Mouse (Mus musculus) lung, embryonic 14.5 days (tissue): ENCODE measurements at regions not wholly inside any gene's neighbourhood (a gene's known extent, or its start where the extent isn't known, plus 50 kb on each side); places are given as distances from the start of the nearest gene placed in this dataset.

Experiments
- ATAC-seq: fragments of 200-750 bp; cut with Nextera tagmentation; 2 replicates; pipeline ENCODE4 v1.8.0; 2017; ENCODE audit warnings: mild to moderate bottlenecking, moderate TSS enrichment, moderate library complexity; ENCODE audit not compliant: insufficient read depth
- DNase-seq: peaks from one replicate; pipeline ENCODE4 v3.0.0-alpha.2; 2015
- H3K27ac ChIP-seq: fragments of 300-500 bp; sonication (generic); 2 replicates; pipeline ENCODE4 v1.5.1; 2014; ENCODE audit warnings: low read depth, mild to moderate bottlenecking, moderate library complexity
- H3K27me3 ChIP-seq: fragments of 300-500 bp; sonication (generic); 2 replicates; pipeline ENCODE4 v1.6.1; 2014; ENCODE audit warnings: low read length, control low read depth; ENCODE audit not compliant: insufficient read depth
- H3K36me3 ChIP-seq: fragments of 300-500 bp; sonication (generic); 2 replicates; pipeline ENCODE4 v1.6.1; 2014; ENCODE audit warnings: control low read depth; ENCODE audit not compliant: insufficient read depth
- H3K4me1 ChIP-seq: fragments of 300-500 bp; sonication (generic); 2 replicates; pipeline ENCODE4 v1.6.1; 2014; ENCODE audit warnings: antibody characterized with exemption, control low read depth; ENCODE audit not compliant: insufficient read depth
- H3K4me2 ChIP-seq: fragments of 300-500 bp; sonication (generic); 2 replicates; pipeline ENCODE4 v1.6.1; 2014; ENCODE audit warnings: mild to moderate bottlenecking
- H3K4me3 ChIP-seq: fragments of 300-500 bp; sonication (generic); 2 replicates; pipeline ENCODE4 v1.5.1; 2014; ENCODE audit warnings: low read depth, low read length
- H3K9ac ChIP-seq: fragments of 300-500 bp; sonication (generic); 2 replicates; pipeline ENCODE4 v1.6.1; 2014
- H3K9me3 ChIP-seq: fragments of 300-500 bp; sonication (generic); 2 replicates; pipeline ENCODE4 v1.6.1; 2016; ENCODE audit warnings: low read depth, low read length, control low read depth
- CTCF ChIP-seq: IDR thresholded peaks from 2 replicates; pipeline ENCODE4 v1.5.1; 2016; ENCODE audit warnings: antibody characterized with exemption, low read depth
- WGBS: fragments of 180-500 bp; shearing (Covaris S2); extraction: QIAGEN DNeasy Blood & Tissue Kit; methylation state at CpG from one replicate; pipeline ENCODE4 v1.1.7; 2014; 5-methylcytosine and 5-hydroxymethylcytosine counted together

GRCm38 (mm10) chr12:26244701-26245100 lies 170.4 kb downstream of the Rnf144a start:
- WGBS: 91% methylated on average over 6 of the region's 6 CpGs
- Histone ChIP-seq H3K27ac (no peak overlapping the region), H3K9me3 (no peaks in the 10 kb centered on the region), H3K36me3 (no peaks in the 10 kb centered on the region), H3K27me3 (no peaks in the 10 kb centered on the region), H3K4me1 (no peaks in the 10 kb centered on the region), H3K4me2 (no peak overlapping the region), H3K4me3 (no peak overlapping the region), H3K9ac (no peak overlapping the region)
- TF ChIP-seq CTCF: no peak
- no peak for DNase-seq
- ATAC-seq: no peak

- no peak overlapping the region for H3K27ac ChIP-seq
- no peak overlapping the region for H3K4me3 ChIP-seq
- H3K4me2 ChIP-seq: no peak overlapping the region
- ATAC-seq: no peak
- no peaks in the 10 kb centered on the region for H3K36me3 ChIP-seq
- TF ChIP-seq CTCF: no peak
- 89% methylated on average over 15 of the region's 15 CpGs for WGBS
- no peaks in the 10 kb centered on the region for H3K9me3 ChIP-seq
- H3K27me3 ChIP-seq: no peaks in the 10 kb centered on the region
- no peaks in the 10 kb centered on the region for H3K4me1 ChIP-seq
- DNase-seq: no peak
- no peak overlapping the region for H3K9ac ChIP-seq
Measured at GRCm38 (mm10) chr12:26227557-26228020, 187.5 kb downstream of the Rnf144a start.

GRCm38 (mm10) chr12:26226363-26226762 lies 188.7 kb downstream of the Rnf144a start:
- no peak overlapping the region for H3K27ac ChIP-seq
- no peaks in the 10 kb centered on the region for H3K36me3 ChIP-seq
- H3K9me3 ChIP-seq: no peaks in the 10 kb centered on the region
- no peak overlapping the region for H3K9ac ChIP-seq
- H3K4me3 ChIP-seq: no peak overlapping the region
- 8% methylated on average over 2 of the region's 2 CpGs for WGBS
- no peaks in the 10 kb centered on the region for H3K4me1 ChIP-seq
- ATAC-seq (no peak), DNase-seq (peak; percentile 80)
- no peaks in the 10 kb centered on the region for H3K27me3 ChIP-seq
- H3K4me2 ChIP-seq: no peak overlapping the region
- peak; percentile 73 for TF ChIP-seq CTCF

- Histone ChIP-seq H3K9ac (no peak overlapping the region), H3K27ac (no peak overlapping the region), H3K4me1 (no peaks in the 10 kb centered on the region), H3K36me3 (no peaks in the 10 kb centered on the region), H3K4me2 (no peak overlapping the region), H3K4me3 (no peak overlapping the region), H3K9me3 (no peaks in the 10 kb centered on the region), H3K27me3 (no peaks in the 10 kb centered on the region)
- DNase-seq (no peak), ATAC-seq (no peak)
- TF ChIP-seq CTCF: no peak
- 76% methylated on average over 1 of the region's 1 CpGs for WGBS
Measured at GRCm38 (mm10) chr12:26212447-26212846, 202.6 kb downstream of the Rnf144a start.

GRCm38 (mm10) chr12:26211423-26211822 lies 203.6 kb downstream of the Rnf144a start:
- Histone ChIP-seq H3K27ac (no peak overlapping the region), H3K27me3 (no peaks in the 10 kb centered on the region), H3K4me3 (no peak overlapping the region), H3K4me1 (no peaks in the 10 kb centered on the region), H3K9ac (no peak overlapping the region), H3K36me3 (no peaks in the 10 kb centered on the region), H3K9me3 (no peaks in the 10 kb centered on the region), H3K4me2 (no peak overlapping the region)
- DNase-seq (peak; percentile 11), ATAC-seq (no peak)
- 59% methylated on average over 10 of the region's 10 CpGs for WGBS
- TF ChIP-seq CTCF: no peak

GRCm38 (mm10) chr12:26206751-26207150 lies 208.3 kb downstream of the Rnf144a start:
- Histone ChIP-seq H3K9me3 (no peaks in the 10 kb centered on the region), H3K4me2 (no peak overlapping the region), H3K27me3 (no peaks in the 10 kb centered on the region), H3K36me3 (no peaks in the 10 kb centered on the region), H3K4me1 (no peaks in the 10 kb centered on the region), H3K27ac (no peak overlapping the region), H3K9ac (no peak overlapping the region), H3K4me3 (no peak overlapping the region)
- WGBS: 80% methylated on average over 4 of the region's 4 CpGs
- no peak for ATAC-seq
- no peak for DNase-seq
- no peak for TF ChIP-seq CTCF

GRCm38 (mm10) chr12:26206036-26206435 lies 209.0 kb downstream of the Rnf144a start:
- Histone ChIP-seq H3K27ac (no peak overlapping the region), H3K9me3 (no peaks in the 10 kb centered on the region), H3K4me3 (no peak overlapping the region), H3K4me2 (no peak overlapping the region), H3K36me3 (no peaks in the 10 kb centered on the region), H3K27me3 (no peaks in the 10 kb centered on the region), H3K9ac (no peak overlapping the region), H3K4me1 (no peaks in the 10 kb centered on the region)
- ATAC-seq (no peak), DNase-seq (no peak)
- 89% methylated on average over 8 of the region's 8 CpGs for WGBS
- no peak for TF ChIP-seq CTCF

- Histone ChIP-seq H3K27ac (no peak overlapping the region), H3K4me1 (0 out of 2 replicates have a peak, but pooled peaks cover 2% of the 10 kb centered on the region), H3K4me2 (no peak overlapping the region), H3K9ac (no peak overlapping the region), H3K36me3 (no peaks in the 10 kb centered on the region), H3K4me3 (no peak overlapping the region), H3K27me3 (no peaks in the 10 kb centered on the region), H3K9me3 (no peaks in the 10 kb centered on the region)
- 37% methylated on average over 4 of the region's 4 CpGs for WGBS
- no peak for DNase-seq
- ATAC-seq: no peak
- TF ChIP-seq CTCF: no peak
Measured at GRCm38 (mm10) chr12:26191982-26192576, 223.0 kb downstream of the Rnf144a start.
